Mouse (Mus musculus): ENCODE results near the gene Rasl10b.

Rasl10b gene

DNA sequence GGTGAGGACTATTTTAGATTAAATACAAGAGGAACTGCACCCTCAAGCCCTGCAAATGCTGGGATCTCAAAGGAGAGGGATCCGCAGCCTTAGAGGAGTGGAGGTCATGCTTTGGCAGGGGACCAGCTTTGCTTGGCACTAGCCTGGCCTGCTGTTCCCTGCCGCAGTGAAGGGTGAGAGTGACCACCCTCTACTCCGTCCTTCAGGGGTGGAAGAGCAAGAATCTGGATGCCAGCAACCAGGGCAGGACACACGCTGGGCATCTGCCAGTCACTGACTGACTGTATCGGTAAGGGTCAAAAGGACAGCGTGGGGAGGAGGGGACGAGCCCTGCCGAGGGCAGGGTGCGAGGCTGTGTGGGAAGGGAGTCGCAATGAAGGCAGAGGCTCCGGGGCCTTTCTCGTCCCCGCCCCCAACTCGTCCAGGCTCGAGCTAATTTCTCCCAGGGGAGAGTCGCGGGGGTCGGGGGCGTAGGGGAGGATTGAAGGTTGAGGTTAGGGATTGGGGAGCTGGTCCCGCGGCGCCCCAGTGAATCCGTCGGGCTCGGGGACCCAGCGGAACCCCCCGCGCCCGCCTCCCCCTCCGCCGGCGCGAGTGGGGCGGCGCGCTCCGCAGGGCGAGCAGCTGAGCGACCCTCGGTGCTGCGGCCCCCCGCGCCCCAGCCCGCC lies at the start of gene Rasl10b:
Rasl10b (plus strand) TSS at position 51 of the 668 bp plus-strand sequence.
- DNase-seq (ENCODE audit: low read depth, low spot score), result no peak

DNA sequence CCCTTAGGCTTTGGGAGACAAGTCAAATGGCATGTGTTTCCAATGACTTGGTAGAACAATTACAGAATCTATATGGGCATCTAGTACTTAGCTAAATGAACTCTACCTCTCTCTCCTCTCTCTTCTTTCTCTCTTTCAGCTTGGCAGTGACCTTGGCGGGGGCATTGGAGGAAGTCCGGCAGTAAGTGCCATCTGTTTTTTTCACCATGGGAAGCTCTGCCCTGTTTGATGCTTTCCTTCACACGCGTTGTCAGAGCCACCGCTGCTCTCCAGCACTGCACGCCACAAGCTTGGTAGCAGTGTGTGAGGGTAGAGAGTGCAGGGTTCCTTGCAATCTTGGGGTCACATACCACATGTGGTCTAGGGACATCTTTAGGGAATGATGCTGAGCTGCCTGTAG lies 44.3 kb upstream of the Rasl10b start:
- DNase-seq (ENCODE audit: low read depth, low spot score), result no peak

DNA sequence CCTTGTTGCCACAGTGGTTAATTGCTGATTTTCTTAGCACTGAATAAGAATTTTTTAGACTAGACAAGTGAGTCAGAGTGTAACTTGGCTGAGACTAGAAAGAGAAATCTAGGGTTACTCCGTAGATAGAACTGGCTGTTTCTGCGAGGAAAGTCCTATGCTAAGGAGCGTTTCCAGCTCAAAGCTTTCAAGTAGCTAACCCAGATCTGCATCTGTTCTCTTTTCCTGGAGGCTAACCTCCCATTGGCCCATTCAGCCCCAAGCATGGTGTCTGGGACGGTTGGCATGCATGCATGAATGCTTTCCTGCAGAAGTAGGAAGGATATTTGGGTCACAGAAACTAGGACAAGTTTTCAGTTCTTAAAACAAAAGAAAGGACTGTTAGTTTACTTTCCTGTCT lies 37.7 kb upstream of the Rasl10b start:
- no peak for DNase-seq (ENCODE audit: low read depth, low spot score)

DNA sequence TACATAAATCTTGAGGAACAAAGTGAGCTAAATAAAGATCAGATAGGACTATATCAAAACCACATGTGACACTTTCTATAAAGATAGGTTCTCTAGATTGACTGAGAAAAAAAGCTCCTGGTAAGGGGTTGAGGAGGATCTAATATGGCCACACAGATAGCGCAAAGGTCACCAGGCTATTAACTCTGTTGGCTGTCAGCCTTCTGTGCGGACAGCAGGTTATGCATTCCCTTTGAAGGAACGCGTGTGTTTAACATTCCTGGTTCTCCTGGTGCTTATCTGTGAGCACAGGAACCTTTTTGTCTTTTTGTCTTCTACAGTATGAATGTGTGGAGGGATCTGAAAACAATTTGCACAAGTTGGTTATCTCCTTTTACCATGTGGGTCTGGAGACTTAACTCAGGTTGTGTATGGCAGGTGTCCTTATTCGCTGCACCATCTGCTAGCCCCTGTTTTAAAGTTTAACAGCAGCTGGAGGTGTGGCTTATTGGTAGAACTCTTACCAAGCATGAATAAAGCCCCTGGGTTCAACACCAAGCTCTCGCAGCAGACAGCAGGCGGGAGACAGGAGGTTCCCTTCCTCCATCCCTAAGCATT lies 29.1 kb upstream of the Rasl10b start:
- no peak for DNase-seq (ENCODE audit: low read depth, low spot score)

DNA sequence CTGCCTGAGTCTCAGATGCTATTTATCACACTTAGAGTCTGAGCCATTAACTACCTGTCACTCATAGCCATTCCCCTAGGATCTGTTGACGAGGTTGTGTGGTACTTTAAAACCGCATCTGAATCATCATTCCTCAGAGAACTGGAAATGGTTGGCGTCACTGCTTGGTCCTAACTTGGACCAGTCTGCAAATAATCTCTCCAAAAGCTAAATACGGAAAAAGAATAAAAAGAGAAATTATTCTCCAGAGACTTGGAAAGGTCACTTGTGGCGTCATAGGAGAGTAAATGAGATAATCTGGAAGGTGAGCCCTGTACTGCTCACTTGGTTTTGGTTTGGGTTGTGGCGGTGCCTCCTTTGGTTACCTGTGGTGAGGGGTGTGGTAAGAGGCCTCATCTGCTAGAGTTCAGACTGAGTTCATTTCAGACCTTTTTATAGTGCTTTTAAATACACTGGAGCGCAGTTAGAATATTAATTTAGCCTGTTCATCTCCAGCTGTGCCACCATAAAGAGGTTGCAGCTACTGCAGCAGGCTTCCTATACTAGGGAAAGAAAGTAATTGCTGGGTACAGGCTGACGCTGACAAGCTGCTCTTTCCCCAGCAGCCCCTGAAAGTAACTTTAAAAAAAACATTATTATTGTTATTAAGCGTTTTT lies 25.9 kb upstream of the Rasl10b start:
- DNase-seq (ENCODE audit: low read depth, low spot score), result peak; percentile 25

DNA sequence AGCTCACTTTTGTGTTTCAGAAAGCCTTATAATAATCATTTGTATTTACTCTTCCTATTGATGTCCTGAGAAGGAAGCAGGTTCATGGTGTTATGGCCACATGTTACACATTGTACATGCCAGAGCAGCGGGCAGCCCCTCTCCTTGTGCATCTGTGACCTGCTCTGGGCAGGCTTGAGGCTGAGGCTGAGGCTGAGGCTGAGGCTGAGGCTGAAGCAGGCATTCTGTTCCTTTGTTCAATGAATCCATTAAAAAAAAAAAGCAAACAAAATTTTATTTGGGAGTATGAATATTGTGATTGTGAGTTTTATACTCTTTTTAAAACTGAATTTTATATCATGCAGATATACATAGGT lies 25.4 kb upstream of the Rasl10b start:
- no peak for DNase-seq (ENCODE audit: low read depth, low spot score)

DNA sequence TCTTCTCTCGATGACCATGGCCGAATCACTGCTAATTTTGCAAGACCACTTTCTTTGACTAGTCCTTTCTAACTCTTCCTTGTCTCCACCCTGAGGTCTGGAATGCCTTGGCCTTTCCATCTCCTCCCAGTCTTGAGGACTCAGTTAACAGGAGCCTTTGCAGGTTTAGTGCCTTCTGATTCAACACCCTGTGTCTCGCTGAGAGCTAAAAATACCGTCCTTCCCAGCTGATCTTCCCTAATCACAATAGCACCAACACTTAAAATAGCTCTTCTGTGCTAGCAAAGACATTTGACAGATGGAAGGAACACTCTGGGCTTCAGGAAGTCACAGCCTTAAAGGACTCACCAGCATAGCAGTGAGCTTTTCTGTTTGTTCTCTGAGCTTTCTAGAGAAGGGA lies 15.9 kb upstream of the Rasl10b start:
- DNase-seq (ENCODE audit: low read depth, low spot score), result no peak

DNA sequence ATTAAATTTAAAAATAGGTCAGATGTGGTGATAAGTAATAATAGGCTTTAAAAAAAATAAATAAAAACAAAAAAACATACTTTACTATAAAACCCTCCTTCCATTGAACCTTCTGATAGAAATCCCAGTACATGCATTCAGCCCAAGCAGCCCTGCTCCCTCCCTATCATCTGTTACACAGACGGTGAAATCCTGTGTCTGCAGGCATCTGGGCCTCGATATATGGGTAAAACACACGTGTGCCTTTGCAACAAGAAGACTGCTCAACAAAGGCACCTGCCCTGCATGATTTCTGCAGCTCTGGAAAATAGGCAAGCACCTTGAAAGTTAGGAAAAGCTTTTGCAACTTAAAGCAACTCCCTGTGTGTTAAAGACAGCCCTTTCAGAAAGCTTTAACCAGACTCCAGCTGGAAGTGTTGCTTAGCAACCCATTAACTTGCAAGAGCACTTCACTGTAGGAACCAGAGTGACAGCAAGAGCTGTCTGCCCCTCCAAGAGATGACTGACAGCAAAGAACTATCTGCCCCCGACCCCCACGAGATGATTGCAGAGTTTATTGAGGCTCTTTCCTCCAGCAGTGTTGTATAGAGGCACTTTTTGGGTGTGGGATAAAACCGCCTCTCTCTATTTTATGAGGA lies 14.0 kb upstream of the Rasl10b start:
- DNase-seq (ENCODE audit: low read depth, low spot score), result no peak

DNA sequence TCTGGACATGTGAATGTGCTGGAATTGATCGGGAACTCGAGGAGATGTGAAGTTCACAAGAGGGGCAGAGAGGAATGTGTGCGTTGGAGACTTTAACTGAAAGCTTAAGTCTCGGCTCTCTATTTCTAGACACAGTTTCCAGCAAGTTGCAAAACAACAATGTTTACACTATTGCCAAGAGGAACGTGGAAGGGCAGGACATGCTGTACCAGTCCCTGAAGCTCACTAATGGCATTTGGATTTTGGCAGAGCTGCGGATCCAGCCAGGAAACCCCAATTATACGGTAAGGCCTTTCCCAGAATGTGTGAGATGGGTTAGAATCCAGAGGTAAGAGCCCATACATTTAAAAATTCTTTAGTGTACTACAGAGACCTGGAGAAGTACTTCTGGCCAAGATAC lies 11.3 kb upstream of the Rasl10b start:
- no peak for DNase-seq (ENCODE audit: low read depth, low spot score)

DNA sequence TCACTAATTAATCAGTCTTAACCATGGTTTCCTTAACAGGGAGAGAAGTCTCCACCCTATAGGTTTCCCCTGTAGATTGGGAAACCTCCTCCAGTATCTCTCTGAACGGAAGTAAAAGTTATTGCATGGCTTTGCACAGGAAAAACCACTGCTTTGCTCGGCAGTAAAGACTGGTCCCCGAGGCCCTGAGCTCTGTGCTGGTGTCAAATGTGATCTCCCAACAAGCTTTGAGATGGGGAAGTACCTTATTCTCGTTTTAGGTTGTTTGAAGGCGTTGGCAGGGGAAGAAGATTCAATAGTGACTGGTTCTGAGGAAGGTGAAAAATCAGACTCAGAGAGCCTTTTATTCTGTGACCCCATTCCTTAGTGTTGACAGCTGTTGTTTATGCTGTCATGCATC lies 10.2 kb upstream of the Rasl10b start:
- no peak for DNase-seq (ENCODE audit: low read depth, low spot score)

DNA sequence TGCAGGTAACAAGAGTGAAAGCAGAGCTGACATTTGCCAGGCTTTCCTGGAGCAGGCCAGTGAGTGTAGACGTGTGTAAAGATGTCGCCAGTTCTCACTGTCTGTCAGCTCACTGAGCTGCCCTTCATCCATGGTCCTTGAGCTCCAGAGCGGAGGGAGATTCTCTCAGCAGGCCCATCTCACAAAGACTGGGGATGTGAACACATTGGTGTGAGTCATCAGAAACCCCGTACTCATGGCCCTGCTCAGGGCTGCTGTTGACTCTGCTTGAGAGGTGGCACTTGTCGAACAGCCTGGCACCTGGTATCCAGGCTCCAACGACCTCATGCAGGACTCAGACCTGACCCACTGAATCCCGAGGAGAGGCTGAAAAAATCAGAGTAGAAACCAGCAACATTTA lies 5.2 kb upstream of the Rasl10b start:
- no peak for DNase-seq (ENCODE audit: low read depth, low spot score)

DNA sequence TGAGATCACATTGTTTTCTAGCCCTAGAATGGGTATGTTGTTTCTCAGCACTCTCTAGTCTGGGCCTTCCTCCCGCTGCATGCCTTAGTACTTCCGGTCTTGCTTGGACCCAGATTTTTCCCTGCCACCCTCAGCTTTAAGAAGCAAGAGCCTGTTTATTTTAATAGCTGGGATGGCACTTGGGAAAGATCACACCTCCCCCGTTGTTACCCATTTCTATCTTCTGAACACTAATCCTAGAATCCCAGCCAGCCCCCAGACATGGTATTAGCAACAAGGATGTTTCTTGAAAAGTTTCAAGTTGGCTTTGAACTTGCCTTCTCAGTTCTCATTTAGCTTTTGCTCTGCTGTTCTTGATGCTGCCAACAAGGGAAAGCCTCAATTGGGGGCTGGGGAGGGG lies 2.5 kb upstream of the Rasl10b start:
- no peak for DNase-seq (ENCODE audit: low read depth, low spot score)

DNA sequence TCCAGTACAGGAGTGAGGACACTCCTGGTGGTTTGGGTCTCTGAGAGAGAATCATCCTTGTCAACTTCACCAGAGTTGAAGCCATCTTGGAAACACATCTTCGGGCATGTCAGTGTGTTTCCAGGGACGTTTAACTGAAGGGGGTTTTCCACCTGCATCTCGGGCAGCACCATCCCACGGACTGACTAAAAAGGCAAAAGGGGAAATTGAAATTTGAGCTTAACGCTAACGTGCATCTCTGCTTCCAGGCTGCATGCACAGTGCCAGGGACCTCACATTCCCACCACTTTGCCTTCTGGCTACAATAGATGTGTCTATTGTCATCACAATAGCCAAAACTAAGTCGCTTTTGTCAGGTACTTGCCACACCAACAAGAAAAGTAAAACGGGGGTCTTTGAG lies 695 bp upstream of the Rasl10b start:
- DNase-seq (ENCODE audit: low read depth, low spot score), result no peak

DNA sequence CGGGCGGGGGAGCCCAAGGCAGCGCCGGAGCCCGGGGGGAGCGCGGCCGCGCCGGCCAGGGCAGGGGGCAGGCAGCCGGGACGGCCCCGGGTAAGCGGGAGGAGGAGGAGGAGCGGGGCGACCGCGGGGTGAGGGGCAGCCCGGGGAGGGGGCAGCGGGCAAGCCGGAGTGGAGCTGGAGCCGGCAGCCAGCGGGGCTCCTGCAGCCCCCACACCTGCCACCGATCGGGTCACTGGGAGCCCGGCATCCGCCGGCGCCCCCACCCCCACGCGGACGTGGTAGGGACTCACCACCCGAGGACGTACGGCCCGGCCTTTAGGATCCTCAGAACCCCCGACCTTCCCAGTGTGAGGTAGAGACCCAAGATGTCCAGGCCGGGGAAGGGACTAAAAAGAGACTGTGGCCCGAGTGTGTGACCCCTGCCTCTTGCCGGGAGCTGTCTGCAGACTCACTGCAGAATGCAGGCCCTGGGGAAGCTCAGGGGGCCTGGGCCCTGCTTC lies 905 bp downstream of the Rasl10b start:
- no peak for DNase-seq (ENCODE audit: low read depth, low spot score)

DNA sequence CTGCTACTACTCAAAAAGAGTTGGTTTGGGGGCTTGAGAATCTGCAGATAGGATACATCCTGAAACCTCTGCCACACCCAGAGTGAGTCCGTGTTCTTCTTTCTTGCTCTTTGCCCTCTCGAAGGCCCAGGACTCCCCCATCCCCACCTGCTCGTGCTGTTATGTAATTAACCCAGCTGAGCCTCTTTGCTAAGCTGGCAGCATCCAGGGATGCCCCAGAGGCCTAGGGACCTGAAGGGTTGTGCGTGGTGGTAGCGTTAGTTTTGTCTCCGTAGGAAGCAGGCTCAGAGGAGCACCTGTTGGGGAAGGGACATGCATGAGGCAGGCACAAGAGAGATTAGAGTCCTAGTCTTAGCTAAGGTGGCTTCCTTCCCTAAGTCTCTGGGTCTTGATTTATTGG lies 1.6 kb downstream of the Rasl10b start:
- DNase-seq (ENCODE audit: low read depth, low spot score), result no peak

DNA sequence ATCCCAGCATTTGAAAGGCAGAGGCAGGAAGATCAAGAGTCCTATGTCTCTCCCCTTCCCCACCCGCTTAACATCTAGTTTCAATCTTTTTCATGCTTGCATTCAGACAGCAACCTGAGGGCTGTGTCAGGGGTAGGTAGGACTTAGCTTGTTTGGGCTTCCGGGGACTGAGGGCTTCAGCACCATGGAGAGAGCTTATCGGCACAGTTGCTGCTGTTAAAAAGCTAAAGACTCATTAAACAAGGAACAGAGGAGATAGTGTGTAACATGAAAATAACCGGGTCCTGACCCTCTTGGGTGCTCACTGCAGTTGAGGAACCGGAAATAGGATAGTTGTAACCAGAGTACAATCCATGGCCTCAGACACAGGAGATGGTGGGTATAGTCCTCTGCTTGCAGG lies 8.1 kb downstream of the Rasl10b start:
- DNase-seq (ENCODE audit: low read depth, low spot score), result peak; percentile 62

DNA sequence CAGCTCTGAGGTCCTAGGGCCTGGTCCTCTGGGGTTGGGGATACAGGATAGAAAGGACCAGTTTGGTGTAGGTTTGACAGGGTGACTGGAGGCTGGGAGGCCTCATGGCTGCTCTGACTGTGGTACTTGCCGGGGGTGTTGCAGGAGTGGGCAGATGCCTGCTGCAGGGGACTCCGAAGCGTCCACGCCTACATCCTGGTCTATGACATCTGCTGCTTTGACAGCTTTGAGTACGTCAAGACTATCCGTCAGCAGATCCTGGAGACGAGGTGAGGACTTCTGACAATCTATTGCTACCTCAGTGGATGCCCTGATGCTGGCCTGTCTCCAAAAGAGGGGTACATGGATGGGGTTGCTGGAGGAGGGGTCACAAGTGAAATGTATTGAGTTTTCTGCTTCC lies 8.8 kb downstream of the Rasl10b start:
- no peak for DNase-seq (ENCODE audit: low read depth, low spot score)

DNA sequence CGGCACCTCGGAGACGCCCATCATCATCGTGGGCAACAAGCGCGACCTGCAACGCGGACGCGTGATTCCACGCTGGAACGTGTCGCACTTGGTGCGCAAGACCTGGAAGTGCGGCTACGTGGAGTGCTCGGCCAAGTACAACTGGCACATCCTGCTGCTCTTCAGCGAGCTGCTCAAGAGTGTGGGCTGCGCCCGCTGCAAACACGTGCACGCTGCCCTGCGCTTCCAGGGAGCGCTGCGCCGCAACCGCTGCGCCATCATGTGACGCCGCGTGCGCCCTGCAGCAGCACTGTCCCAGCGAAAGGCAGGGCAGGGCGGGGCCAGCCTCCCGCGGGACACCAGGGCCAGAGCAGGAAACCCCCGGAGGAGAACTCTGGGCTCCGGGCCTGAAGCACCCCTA lies 9.6 kb downstream of the Rasl10b start:
- DNase-seq (ENCODE audit: low read depth, low spot score), result no peak

DNA sequence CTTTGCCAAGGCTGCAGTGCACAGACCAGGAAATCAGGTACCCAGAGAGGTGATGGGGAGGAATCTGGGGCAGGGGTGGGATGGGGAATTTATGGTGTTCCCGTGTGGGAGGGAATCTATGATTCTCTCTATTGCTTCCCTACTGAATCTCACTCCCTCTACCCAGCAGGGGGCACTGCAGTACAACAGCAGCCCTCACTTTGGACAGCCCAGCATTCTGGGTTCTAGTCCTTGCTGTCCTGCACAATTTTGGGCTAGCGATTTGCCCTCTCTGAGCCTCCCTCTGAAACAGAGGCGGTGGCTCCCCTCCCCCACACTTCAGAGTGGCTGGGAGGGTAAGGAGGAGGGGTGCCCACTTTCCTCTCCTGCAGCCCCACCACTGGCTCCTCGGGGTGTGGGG lies 11.4 kb downstream of the Rasl10b start:
- DNase-seq (ENCODE audit: low read depth, low spot score), result no peak

DNA sequence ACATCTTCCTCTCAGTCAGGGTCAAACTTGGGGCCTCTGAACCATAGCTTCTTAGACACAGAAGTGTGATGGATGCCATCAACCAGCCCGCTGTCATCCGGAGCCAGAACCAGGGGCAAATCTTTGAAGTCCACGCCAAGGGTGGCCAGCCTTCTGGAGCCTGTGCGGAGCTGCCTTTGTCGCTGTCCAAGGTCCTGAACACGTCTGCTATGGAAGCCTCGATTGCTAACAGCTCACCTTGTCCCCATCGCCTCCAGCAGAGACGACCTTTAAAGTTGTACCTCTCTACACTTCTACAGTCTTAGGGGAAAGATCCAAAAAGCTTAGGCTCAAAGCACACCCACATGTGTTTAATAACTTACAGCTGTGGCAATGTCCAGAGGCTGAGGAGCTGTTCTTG lies 12.4 kb downstream of the Rasl10b start:
- peak; percentile 72 for DNase-seq (ENCODE audit: low read depth, low spot score)

DNA sequence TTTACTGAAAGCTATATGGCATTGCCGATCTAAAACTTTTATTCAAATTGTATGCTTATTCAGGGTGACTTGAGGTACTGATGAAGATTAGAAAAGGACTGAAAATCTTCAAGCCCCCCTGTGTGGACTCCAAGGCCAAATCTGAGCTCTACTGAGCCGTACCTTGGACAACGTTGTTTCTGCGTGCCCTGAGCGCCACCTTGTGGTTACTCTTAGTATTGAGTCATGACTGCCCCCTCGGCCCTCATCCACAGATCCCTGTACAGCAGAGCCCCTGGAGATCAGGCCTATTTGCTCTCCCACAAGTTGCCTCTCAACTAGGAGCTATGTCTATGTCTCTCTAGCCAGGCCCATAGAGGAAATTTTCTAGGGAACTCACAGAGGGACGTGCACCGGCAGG lies 15.7 kb downstream of the Rasl10b start:
- DNase-seq (ENCODE audit: low read depth, low spot score), result peak; percentile 83

DNA sequence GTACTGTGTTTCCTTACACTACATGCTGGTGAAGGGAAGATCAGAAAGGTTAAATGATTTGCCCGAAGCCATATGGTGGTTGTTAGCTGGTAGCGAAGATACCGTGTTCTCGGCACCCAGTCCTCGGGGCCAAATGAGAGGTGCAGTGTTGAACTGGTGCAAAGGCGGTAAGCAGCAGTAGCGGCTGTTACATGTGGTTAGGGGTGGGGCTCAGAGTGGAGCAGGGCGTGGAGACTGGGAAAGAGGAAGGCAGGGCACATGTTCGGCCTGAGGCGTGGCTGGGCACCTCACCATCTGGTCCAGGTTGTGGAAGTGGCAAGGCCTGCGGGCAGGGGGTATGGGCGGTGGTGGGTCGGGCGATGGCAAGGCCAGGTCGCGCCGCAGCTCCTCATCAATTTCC lies 18.0 kb downstream of the Rasl10b start:
- no peak for DNase-seq (ENCODE audit: low read depth, low spot score)

DNA sequence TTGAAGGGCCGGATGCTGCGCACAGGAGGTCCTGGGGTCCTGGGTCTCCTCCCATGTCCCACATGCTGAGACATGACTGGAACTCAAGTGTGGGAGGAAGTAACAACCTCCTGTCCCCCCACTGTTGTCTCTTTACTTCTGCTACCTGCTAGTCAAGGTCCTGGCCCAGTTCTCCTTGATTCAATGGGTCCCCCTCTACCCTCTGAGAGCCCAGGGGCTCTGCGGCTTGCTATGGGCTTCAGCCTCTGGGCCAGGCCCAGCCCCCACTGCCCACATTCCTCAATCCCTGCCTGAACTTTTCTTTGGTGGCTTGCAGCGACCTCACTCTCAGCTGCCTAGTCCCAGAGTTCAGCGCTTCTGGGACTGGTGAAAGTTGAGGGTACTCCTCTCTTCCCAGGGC lies 20.4 kb downstream of the Rasl10b start, which contains the start of gene Gas2l2:
Gas2l2 (minus strand) TSS at position 101 of the 400 bp plus-strand sequence.
- DNase-seq (ENCODE audit: low read depth, low spot score), result no peak

Measured in 3T3-L1 (cell line).